Mouse (Mus musculus): ENCODE data around the gene Vmp1.

Vmp1 gene

GRCm38 (mm10) chr11:86584898-86585597 is 98.6 kb downstream of the Vmp1 start:
- in situ Hi-C loops (cut with MboI), result no loop called here

DNA sequence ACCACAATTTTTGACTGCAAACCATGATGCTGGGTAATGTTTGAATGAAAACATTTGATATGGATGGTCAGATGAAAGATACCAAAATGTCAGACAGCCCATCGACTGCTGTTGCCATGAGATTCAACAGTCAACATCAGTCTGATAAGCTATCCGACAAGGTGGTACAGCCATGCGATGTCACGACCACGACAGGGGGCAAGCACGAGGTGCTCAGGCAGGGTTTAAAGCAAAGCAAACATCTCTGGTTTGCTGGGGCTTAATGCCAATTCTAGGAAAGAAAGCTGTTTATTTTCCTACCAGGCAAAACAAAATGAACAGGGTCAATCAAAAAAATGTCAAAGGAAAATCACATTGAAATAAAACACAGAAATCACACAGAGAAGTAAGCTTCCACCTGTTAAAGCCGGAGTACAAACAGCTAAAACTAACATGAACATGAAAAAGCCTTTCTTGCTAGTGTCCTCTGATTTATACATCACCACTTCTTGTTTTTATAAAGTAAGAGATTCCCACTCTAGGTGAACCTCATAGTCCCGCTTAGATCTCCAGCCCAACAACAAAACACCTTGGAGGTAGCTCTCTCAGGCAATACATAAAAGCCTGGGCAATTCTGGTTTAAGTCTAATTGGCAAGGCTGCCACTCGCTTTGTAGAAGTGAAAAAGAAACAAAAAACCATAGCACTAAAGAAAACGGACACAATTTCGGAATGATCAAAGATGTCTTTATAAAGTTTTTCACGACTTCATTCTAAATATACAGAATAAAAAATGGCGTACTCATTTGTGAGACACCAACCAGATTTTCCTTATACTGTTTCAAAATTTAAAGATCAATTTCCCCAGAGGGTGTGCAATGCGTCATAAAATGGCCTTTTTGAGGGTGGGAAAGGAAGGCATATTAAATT is 99.4 kb downstream of the Vmp1 start:
- in situ Hi-C loops (cut with MboI), result no loop called here

GRCm38 (mm10) chr11:86583313-86583825 is 100.3 kb downstream of the Vmp1 start:
- in situ Hi-C loops (cut with MboI), result no loop called here

DNA sequence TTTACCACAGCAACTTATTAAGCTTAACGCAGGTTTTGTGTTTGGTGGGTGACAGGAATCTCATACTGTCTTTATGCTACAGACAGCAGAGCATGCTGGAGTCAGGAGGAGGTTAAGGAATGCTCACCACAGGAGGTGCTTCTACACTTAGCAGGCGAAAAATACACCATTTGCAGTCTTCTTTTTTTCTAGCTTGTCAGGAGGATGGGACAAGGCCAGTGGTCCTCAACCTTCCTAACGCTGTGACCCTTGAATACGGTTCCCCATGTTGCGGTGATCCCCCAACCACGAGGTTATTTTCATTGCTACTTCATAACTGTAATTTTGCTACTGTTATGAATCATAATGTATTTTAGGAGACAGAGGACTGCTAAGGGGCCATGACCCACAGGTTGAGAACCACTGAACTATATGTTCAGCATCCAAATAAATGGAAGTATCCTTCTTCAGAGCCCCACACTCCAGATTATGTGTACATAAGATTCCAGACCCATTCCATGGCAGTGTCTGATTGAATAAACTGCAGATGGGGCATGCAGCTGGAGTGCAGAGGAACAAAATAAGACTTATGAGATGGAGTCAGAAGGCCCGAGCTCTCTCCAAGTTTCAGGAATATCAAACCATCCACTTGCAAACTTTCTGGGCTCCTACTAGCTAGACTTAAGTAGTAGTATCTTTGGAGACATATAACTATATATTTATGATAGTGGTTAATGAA is 100.9 kb downstream of the Vmp1 start:
- in situ Hi-C loops (cut with MboI), result no loop called here

GRCm38 (mm10) chr11:86581943-86582542 is 101.6 kb downstream of the Vmp1 start:
- in situ Hi-C loops (cut with MboI), result no loop called here

DNA sequence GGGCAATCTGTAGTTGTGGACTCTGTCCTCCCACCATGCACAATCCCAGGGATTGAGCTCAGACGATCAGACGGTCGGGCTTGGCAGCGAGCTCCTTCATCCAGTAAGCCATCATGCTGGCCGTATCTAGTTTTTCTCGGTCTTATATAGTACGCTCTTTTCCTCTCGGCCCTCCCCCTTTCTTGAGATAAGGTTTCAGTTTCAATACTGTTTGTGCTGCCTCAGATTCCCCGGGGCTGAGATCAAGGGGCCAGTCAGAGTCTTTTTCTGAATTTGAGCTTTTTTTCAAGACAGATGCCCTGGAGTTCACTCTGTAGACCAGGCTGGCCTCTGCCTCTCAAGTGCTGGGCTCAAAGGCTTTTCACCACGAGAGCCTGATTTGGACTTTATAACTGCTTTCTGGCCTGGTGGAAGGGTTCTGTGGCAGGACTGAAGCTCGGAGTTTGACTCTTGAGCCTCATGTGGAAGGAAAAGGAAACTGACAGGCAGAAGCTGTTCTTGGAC is 102.3 kb downstream of the Vmp1 start:
- in situ Hi-C loops (cut with MboI), result no loop called here

DNA sequence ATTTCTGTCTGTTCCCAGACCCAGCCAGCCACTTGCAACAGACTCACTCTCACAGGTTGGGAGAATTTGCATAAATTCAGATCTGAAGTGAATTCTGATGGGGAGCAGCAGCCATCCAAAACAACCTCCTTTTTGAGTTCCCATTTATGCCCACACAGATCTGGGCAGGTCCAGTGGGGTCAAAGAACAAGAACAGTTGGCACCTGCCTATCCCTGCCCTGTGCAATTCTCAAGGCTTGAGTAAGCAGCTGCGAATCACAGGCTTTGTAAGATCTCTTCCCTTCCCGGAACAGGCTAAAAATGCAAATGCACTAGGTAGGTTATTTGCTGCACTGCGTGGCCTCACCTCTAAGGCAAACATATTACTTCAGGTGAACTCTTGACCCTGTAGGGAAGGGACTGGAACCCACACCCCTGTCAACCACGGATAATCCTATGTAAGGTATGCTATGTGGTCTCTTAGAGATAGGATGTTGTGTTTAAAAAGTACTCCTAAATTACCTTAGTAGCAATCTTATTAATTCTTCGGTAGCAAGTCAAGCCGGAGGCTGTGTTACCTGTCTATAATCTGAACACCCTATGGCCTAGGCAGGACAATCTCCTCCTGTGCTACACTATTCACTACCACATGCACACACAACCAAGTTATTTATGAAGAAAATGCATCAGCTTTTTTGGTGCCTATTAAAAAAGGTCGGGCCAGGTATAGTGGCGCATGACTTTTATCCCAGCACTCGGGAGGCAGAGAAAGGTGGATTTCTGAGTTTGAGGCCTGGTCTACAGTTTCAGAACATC is 103.1 kb downstream of the Vmp1 start:
- in situ Hi-C loops (cut with MboI), result no loop called here

DNA sequence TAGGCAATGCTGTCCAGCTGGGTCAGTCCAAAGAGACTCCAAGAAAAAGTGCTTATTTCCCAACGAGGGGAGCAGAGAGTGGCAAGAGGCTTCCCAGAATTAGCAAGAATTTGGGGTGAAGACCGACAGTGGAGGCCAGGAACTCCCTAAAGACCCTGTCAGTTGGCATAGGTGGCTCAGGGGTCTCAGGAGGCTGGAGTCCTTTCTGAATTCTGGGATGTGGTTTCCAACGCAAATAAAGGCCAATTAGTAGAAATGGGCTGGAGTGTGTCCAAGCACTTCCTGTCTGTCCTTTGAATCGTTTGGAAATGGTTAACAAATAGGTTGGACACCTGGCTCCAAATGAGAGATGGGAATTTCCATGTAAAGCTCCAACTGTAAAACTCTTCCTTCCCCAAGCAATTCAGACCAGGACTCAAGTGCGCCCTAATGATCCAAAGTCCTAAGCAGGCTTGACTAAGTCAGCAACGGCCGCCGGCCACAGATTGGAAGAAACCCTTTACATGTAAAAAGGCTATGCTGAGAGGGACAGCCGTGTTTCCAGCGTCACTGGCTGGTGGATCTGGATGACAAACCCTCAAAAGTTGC is 103.8 kb downstream of the Vmp1 start:
- in situ Hi-C loops (cut with MboI), result no loop called here

- in situ Hi-C loops (cut with MboI), result no loop called here
Observed at GRCm38 (mm10) chr11:86578809-86579730, 104.6 kb downstream of the Vmp1 start.

GRCm38 (mm10) chr11:86578106-86578808 is 105.4 kb downstream of the Vmp1 start:
- in situ Hi-C loops (cut with MboI), result no loop called here

DNA sequence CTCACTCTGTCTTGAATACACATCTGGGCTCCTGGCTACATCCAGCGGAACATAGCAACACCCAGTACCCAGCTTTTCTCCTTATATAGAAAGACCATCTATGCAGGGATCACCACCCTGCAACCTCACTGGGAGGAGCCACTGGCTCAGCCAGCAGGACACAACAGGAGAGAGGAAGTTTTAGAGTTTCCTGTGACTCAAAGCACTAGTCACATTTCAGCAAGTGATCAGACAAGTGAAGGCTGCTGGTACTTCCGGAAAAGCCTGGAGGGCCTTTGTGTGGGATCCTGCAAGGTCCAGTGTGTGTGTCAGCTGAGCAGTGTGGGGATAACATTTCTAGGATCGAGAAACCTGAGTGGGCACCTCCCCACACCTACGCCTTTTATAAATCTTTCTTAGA is 106.4 kb downstream of the Vmp1 start:
- in situ Hi-C loops (cut with MboI), result no loop called here

GRCm38 (mm10) chr11:86575632-86576378 is 107.8 kb downstream of the Vmp1 start:
- in situ Hi-C loops (cut with MboI), result no loop called here

DNA sequence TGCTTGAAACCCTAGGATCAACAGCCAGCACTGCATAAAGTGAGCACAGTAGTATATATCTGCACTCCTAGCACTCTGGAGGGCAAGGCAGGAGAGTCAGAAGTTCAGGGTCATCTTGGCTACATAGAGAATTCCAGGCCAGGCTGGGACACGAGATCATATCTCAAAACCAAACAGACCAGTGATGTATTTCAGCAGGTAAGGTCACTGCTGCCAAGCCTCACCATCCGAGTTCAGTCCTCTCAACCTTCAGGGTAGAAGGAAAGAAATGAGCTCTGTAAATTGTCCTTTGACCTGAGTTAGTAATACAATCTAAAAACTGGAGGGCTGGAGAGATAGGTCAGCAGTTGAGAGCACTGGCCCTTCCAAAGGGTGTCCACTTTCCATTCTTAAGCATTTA is 109.2 kb downstream of the Vmp1 start:
- in situ Hi-C loops (cut with MboI), result loop anchor here (5.0 kb wide), 1 partner anchor 83 kb away; no protein-coding TSS in a partner anchor

DNA sequence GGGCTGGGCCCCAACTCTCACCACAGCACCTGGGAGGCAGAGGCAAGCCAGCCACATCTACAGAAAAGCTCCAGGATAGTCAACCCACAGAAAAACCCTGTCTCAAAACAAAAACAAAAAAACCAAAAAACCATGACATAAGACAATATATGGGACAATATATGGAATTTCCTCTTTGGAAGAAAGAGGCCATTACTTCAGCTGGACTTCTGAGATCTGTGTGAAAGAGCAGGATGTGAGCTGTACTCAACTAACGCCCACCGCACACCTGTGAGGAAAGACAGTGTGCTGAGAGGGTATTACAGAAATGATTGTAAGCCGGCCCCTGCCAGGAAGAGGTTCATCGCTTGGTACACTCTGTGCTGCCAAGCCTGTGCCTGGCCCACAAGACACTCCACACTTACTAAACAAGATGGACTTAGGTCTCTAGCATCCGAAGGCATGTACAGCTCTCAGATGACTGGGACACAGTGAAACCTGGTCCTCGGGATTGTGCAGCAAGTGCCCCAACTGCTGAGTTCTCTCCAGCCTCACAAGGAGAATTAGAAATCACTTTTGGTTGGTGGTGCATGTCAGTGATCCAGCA is 109.9 kb downstream of the Vmp1 start:
- in situ Hi-C loops (cut with MboI), result loop anchor here (5.0 kb wide), 1 partner anchor 84 kb away; no protein-coding TSS in a partner anchor

GRCm38 (mm10) chr11:86572623-86573022 is 111.0 kb downstream of the Vmp1 start:
- in situ Hi-C loops (cut with MboI), result loop anchor here (5.0 kb wide), 1 partner anchor 85 kb away; no protein-coding TSS in a partner anchor

DNA sequence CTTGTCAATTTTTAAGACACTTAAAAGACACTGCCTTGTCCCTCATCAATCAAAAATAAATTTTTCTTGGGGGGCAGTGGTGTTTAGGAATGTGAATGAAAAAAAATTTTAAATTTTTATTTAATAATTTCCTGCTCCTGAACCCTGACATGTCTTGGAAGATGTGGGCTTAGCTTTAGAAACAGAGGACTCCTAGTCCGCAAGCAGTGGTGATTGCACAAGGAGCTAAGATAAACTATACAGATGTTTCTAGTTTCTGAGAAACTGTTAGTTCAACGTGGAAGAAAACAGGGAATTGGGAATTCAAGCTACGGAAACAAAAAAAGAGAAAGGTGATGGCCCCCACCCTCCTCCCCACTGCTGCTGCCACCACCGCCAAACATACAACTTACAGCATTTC is 111.8 kb downstream of the Vmp1 start:
- in situ Hi-C loops (cut with MboI), result loop anchor here (5.0 kb wide), 1 partner anchor 85 kb away; no protein-coding TSS in a partner anchor

Data from mature B cell (primary cell).